Comparison of ENCODE assay signal across 25 mouse cellular contexts in the genomic region with DNA sequence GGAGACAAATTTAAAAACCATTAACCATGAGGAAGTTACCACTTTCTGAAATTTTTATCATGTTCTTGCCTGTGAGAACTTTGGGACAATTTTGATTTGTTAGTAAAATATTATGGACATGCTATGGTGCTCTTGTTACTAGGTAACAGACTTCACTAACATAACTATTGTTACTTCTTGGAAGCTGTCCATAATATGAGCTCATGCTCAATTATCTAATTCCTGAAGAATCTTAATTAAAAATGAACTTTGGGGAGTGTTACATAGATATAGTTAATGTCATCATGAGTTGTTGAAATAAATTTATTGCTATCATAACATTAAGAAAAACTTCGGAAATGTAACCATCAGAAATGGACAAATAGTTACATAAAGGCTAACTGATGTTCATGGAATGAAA.
"Had no signal": no experiment of that assay in that cellular context is flagged by ENCODE, and none has a peak within 500 bp of the region (broad histone marks: within the 10 kb centered on the region; RNA-seq: fewer than 3 reads in every experiment).

No protein-coding gene starts in this region.

- H3K9me3 ChIP-seq: heart, embryonic 13.5 days; heart, embryonic 15.5 days; hindbrain, embryonic 12.5 days; hindbrain, embryonic 15.5 days; kidney, embryonic 15.5 days; limb, embryonic 10.5 days; limb, embryonic 12.5 days; liver, embryonic 13.5 days had no signal

- H3K36me3 ChIP-seq: heart, embryonic 13.5 days; heart, embryonic 15.5 days; hindbrain, embryonic 12.5 days; hindbrain, embryonic 15.5 days; kidney, embryonic 15.5 days; limb, embryonic 10.5 days; limb, embryonic 12.5 days; liver, embryonic 13.5 days had no signal

- H3K4me3 ChIP-seq: heart, adult 2 months; heart, embryonic 13.5 days; heart, embryonic 15.5 days; hindbrain, embryonic 12.5 days; hindbrain, embryonic 15.5 days; kidney, embryonic 15.5 days; layer of hippocampus, adult 2 months; left cerebral cortex, adult 2 months; limb, embryonic 10.5 days; limb, embryonic 12.5 days; liver, embryonic 13.5 days had no signal

- H3K27ac ChIP-seq: heart, adult 2 months; heart, embryonic 13.5 days; heart, embryonic 15.5 days; hindbrain, embryonic 12.5 days; hindbrain, embryonic 15.5 days; hindbrain, postnatal 0 days; kidney, embryonic 15.5 days; layer of hippocampus, adult 2 months; left cerebral cortex, adult 2 months; limb, embryonic 10.5 days; limb, embryonic 12.5 days; liver, embryonic 13.5 days had no signal

- H3K27me3 ChIP-seq: heart, embryonic 13.5 days; heart, embryonic 15.5 days; hindbrain, embryonic 12.5 days; hindbrain, embryonic 15.5 days; kidney, embryonic 15.5 days; limb, embryonic 12.5 days; liver, embryonic 13.5 days had no signal

- ATAC-seq: hindbrain, postnatal 0 days had no signal

- DNase-seq: gastrocnemius, postnatal 14 days; gastrocnemius, postnatal 36 days; heart, adult 11 months; heart, adult 2 months; heart, postnatal 14 days; heart, postnatal 36 days; kidney, adult 18-20 months; kidney, adult 9 months; kidney, postnatal 10 days; kidney, postnatal 25 days; kidney, postnatal 4 days; liver; liver, embryonic 13.5 days had no signal

- H3K4me1 ChIP-seq: heart, embryonic 13.5 days; heart, embryonic 15.5 days; hindbrain, embryonic 12.5 days; hindbrain, embryonic 15.5 days; kidney, embryonic 15.5 days; limb, embryonic 10.5 days; limb, embryonic 12.5 days; liver, embryonic 13.5 days had no signal

- H3K4me2 ChIP-seq: heart, embryonic 11.5 days; heart, embryonic 13.5 days; heart, embryonic 15.5 days; hindbrain, embryonic 12.5 days; hindbrain, embryonic 15.5 days; kidney, embryonic 15.5 days; limb, embryonic 12.5 days; liver, embryonic 11.5 days; liver, embryonic 13.5 days had no signal

- H3K9ac ChIP-seq: heart, embryonic 13.5 days; heart, embryonic 15.5 days; hindbrain, embryonic 12.5 days; hindbrain, embryonic 15.5 days; kidney, embryonic 15.5 days; limb, embryonic 12.5 days; liver, embryonic 13.5 days had no signal
